Mouse (Mus musculus) erythroblast, embryonic 14.5 days (primary cell): ENCODE measurements around the gene Nfx1.

Source experiments
- GATA1 ChIP-seq: IDR thresholded peaks from 2 replicates; pipeline ENCODE4 v1.6.1; 2012; ENCODE audit warnings: low read length, inconsistent platforms, mixed read lengths
- TAL1 ChIP-seq: IDR thresholded peaks from 3 replicates; pipeline ENCODE4 v1.6.1; 2012; ENCODE audit warnings: low read length, inconsistent platforms, mixed read lengths

DNA sequence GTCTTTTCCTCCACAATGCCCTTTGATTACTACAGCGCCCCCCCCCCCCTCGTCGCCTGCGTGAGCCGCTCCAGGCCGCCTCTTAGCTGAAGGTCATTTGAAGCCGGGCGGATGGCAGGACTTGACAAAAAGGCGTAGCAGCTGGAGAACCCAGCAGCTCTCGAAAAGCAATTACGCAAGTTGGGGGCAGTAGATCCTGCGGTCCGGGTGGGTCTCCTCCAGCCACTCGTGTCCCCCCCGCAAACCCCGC is 189 bp upstream of the Nfx1 start:
- TF ChIP-seq TAL1 (no peak), GATA1 (no peak)
